Mouse (Mus musculus): ENCODE data around the gene Tescl. TPM values are rescaled to one million over a fixed set of nuclear protein-coding genes. Genes with fewer than 3 reads are reported as not detected.
A peak's percentile ranks its signal among the peaks of the same experiment; 100 is the strongest.

Tescl gene
- polyA plus RNA-seq, 1 experiment from 2014 or later: 0.31 TPM

DNA sequence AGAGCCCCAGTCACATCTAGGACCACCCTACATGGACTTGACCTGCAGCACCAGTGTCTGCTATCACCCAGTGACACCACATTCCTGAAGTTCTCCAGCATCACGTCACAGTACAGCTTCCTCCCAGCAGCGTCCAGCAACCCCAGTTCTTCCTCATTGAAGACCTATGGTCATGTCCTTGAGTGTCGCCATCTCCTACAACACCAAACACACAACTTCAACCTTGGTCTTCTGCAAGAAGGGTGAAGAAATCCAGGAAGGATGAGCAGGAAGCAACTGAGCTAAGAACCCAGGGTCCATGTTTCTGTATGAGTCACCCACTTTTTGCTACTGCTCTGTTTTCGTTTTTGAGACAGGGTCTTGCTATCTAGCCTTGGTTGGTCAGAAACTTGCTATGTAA lies 11.1 kb downstream of the Tescl start:
- WGBS: 80% methylated on average over 4 of the region's 4 CpGs

GRCm38 (mm10) chr7:24318942-24319341 lies 14.8 kb downstream of the Tescl start:
- peaks cover 15% of the 10 kb centered on the region for H3K4me1 ChIP-seq (replicated peaks)
- H3K27me3 ChIP-seq: peaks cover 5% of the 10 kb centered on the region; the same call in 1 of the 2 replicates
- no peak for ATAC-seq (ENCODE audit: low read depth)
- H3K4me2 ChIP-seq: no peak overlapping the region
- H3K36me3 ChIP-seq: no peaks in the 10 kb centered on the region
- no peak overlapping the region for H3K9ac ChIP-seq
- peaks cover 3% of the 10 kb centered on the region for H3K9me3 ChIP-seq
- no peak overlapping the region for H3K4me3 ChIP-seq
- 77% methylated on average over 6 of the region's 6 CpGs for WGBS
- H3K27ac ChIP-seq (replicated peaks): no peak overlapping the region

More for the DNA sequence above, 11.1 kb downstream of the Tescl start:
- no peak overlapping the region for H3K4me2 ChIP-seq
- H3K36me3 ChIP-seq: no peaks in the 10 kb centered on the region
- no peak overlapping the region for H3K9ac ChIP-seq
- no peak overlapping the region for H3K27ac ChIP-seq (replicated peaks)
- no peak for ATAC-seq (ENCODE audit: low read depth)
- H3K4me1 ChIP-seq (replicated peaks): peaks cover 16% of the 10 kb centered on the region
- peaks cover 8% of the 10 kb centered on the region for H3K9me3 ChIP-seq
- no peak overlapping the region for H3K4me3 ChIP-seq
- peaks cover 5% of the 10 kb centered on the region; the same call in 1 of the 2 replicates for H3K27me3 ChIP-seq

GRCm38 (mm10) chr7:24316567-24317092 lies 17.1 kb downstream of the Tescl start, which contains the start of gene Zfp94:
Gene Zfp94, minus strand, starts transcription at chr7:24316666.
- WGBS: under 1% methylated on average over 33 of the region's 33 CpGs

DNA sequence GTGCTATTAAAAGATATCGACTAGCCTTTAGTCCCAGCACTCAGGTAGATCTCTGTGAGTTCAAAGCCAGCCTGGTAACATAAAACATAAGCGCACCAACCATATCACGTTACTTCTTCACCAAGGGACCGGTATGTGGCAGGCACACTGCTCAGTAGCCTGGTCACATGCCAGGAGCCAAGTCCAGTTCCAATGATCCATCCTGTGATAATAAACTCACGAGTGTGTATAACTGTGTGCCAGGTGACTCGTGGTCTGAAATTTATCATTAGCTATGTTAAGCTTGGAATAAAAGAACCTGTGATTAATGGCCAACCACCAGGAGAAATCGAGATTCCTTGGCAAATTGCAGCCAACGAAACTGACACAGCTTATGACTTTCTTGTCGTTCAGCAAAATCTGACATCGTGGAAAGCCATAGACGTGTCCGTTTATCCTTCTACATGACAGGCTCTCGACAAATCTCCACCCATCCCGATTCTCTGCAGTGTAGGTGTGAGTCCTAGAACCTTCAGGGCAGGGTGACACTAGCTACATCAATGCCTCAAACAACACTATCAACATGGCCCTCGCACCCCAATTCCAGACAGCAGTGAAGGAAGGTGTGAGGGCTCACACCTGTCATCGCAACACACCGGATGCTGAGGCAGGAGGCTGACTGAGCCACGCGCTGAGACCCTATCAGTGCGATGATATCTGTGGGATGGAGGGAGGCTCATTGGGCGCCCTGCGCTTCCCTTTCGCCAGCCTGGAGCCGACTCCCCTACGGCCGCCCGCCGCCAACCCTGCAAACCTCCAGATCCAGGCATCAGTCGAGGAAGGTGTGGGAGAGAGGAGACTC lies 17.8 kb downstream of the Tescl start:
- Histone ChIP-seq H3K36me3 (peaks cover 21% of the 10 kb centered on the region), H3K9me3 (no peaks in the 10 kb centered on the region), H3K4me1 (replicated peaks) (peaks cover 15% of the 10 kb centered on the region), H3K4me2 (peak overlapping the region; percentile 81), H3K9ac (peak overlapping the region; percentile 82), H3K27ac (replicated peaks) (peak overlapping the region; percentile 66), H3K4me3 (peak overlapping the region; percentile 66), H3K27me3 (peaks cover 5% of the 10 kb centered on the region; the same call in 1 of the 2 replicates)
- peak; percentile 83; the same call in 1 of the 2 replicates for ATAC-seq (ENCODE audit: low read depth)
- 29% methylated on average over 29 of the region's 29 CpGs for WGBS

More at GRCm38 (mm10) chr7:24316567-24317092, 17.1 kb downstream of the Tescl start, which contains the start of gene Zfp94:
- peak within 1 kb of the TSS; percentile 82 for H3K9ac ChIP-seq
- peaks cover 15% of the 10 kb centered on the region for H3K4me1 ChIP-seq (replicated peaks)
- peaks cover 5% of the 10 kb centered on the region; the same call in 1 of the 2 replicates for H3K27me3 ChIP-seq
- peak; percentile 93 for ATAC-seq (ENCODE audit: low read depth)
- H3K27ac ChIP-seq (replicated peaks): peak within 1 kb of the TSS; percentile 85
- H3K36me3 ChIP-seq: peaks cover 14% of the 10 kb centered on the region
- peak within 1 kb of the TSS; percentile 81 for H3K4me2 ChIP-seq
- no peaks in the 10 kb centered on the region for H3K9me3 ChIP-seq
- peak within 1 kb of the TSS; percentile 66 for H3K4me3 ChIP-seq

- H3K4me1 ChIP-seq (replicated peaks): peaks cover 26% of the 10 kb centered on the region
- under 1% methylated on average over 13 of the region's 13 CpGs for WGBS
- peak; percentile 34 for ATAC-seq (ENCODE audit: low read depth)
- peak within 1 kb of the TSS; percentile 82 for H3K9ac ChIP-seq
- peak within 1 kb of the TSS; percentile 84 for H3K4me2 ChIP-seq
- peaks cover 58% of the 10 kb centered on the region for H3K36me3 ChIP-seq
- H3K27me3 ChIP-seq: no peaks in the 10 kb centered on the region
- H3K27ac ChIP-seq (replicated peaks): peak within 1 kb of the TSS; percentile 96
- peak within 1 kb of the TSS; percentile 72 for H3K4me3 ChIP-seq
- H3K9me3 ChIP-seq: no peaks in the 10 kb centered on the region
Measured at GRCm38 (mm10) chr7:24300771-24301282, 32.9 kb downstream of the Tescl start, which contains the start of gene Zfp61. Gene Zfp61, minus strand, starts transcription at chr7:24301232.

- peaks cover 61% of the 10 kb centered on the region for H3K36me3 ChIP-seq
- peak overlapping the region; percentile 96 for H3K27ac ChIP-seq (replicated peaks)
- 0% methylated on average over 18 of the region's 18 CpGs for WGBS
Measured at GRCm38 (mm10) chr7:24299823-24300481, 33.8 kb downstream of the Tescl start.

GRCm38 (mm10) chr7:24298973-24299708 lies 34.6 kb downstream of the Tescl start:
- Histone ChIP-seq H3K4me1 (replicated peaks) (peaks cover 26% of the 10 kb centered on the region), H3K27me3 (no peaks in the 10 kb centered on the region), H3K4me3 (peak overlapping the region; percentile 72), H3K9ac (peak overlapping the region; percentile 82), H3K4me2 (peak overlapping the region; percentile 84), H3K27ac (replicated peaks) (peak overlapping the region; percentile 96), H3K36me3 (peaks cover 62% of the 10 kb centered on the region), H3K9me3 (no peaks in the 10 kb centered on the region)
- under 1% methylated on average over 41 of the region's 47 CpGs for WGBS
- peak; percentile 93 for ATAC-seq (ENCODE audit: low read depth)

More at GRCm38 (mm10) chr7:24299823-24300481, 33.8 kb downstream of the Tescl start:
- peak; percentile 40 for ATAC-seq (ENCODE audit: low read depth)
- Histone ChIP-seq H3K9me3 (no peaks in the 10 kb centered on the region), H3K27me3 (no peaks in the 10 kb centered on the region), H3K4me3 (peak overlapping the region; percentile 72), H3K4me2 (peak overlapping the region; percentile 84), H3K9ac (peak overlapping the region; percentile 82), H3K4me1 (replicated peaks) (peaks cover 26% of the 10 kb centered on the region)

DNA sequence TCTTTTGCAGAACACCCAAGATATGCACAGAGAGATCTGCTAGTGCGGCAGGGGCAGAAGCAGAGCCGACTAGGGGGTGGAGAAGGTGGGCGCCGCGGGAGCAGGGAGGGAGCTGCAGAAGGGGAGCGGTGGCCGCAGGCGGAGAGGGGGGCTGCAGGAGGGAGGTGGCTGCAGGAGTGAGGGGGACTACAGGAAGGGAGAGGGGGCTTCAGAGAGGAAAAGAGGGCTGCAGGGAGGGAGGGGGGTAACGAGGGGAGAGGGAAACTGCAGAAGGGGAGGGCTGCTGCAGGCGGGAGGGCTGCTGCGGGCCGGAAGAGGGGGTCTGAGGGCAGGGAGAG lies 35.1 kb downstream of the Tescl start:
- Histone ChIP-seq H3K4me2 (peak overlapping the region; percentile 84), H3K27me3 (no peaks in the 10 kb centered on the region), H3K36me3 (peaks cover 64% of the 10 kb centered on the region), H3K27ac (replicated peaks) (peak overlapping the region; percentile 96), H3K9ac (peak overlapping the region; percentile 82), H3K4me3 (peak overlapping the region; percentile 72), H3K9me3 (no peaks in the 10 kb centered on the region), H3K4me1 (replicated peaks) (peaks cover 26% of the 10 kb centered on the region)
- ATAC-seq (ENCODE audit: low read depth): no peak; the same call in 1 of the 2 replicates
- 0% methylated on average over 12 of the region's 12 CpGs for WGBS

GRCm38 (mm10) chr7:24297361-24298095 lies 36.2 kb downstream of the Tescl start:
- Histone ChIP-seq H3K9ac (peak overlapping the region; percentile 82), H3K36me3 (peaks cover 64% of the 10 kb centered on the region), H3K4me2 (peak overlapping the region; percentile 84), H3K27ac (replicated peaks) (no peak overlapping the region; the same call in 1 of the 2 replicates), H3K4me3 (peak overlapping the region; percentile 72), H3K9me3 (no peaks in the 10 kb centered on the region), H3K4me1 (replicated peaks) (peaks cover 26% of the 10 kb centered on the region), H3K27me3 (no peaks in the 10 kb centered on the region)
- ATAC-seq (ENCODE audit: low read depth): no peak
- 89% methylated on average over 15 of the region's 15 CpGs for WGBS

DNA sequence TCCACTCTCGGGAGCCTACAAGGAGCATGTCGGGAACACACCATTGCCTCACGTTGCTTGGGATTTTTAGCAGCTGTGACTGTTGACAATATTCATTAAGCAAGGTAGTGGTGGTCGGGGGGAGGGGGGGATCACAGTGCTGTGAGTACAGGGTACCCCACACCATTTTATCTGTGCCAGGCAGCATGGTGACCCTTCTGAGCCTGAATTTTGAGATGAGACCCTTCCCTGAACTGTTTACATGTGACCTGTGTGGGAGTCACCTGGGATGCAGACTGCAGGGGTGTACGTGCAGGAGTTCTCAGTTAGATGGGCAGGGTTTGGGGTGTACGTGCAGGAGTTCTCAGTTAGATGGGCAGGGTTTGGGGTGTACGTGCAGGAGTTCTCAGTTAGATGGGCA lies 37.4 kb downstream of the Tescl start:
- no peak overlapping the region for H3K9ac ChIP-seq
- peaks cover 65% of the 10 kb centered on the region for H3K36me3 ChIP-seq
- no peak overlapping the region for H3K4me3 ChIP-seq
- WGBS: 97% methylated on average over 7 of the region's 7 CpGs
- no peaks in the 10 kb centered on the region for H3K27me3 ChIP-seq
- ATAC-seq (ENCODE audit: low read depth): no peak
- no peaks in the 10 kb centered on the region for H3K9me3 ChIP-seq
- H3K4me2 ChIP-seq: no peak overlapping the region
- H3K27ac ChIP-seq (replicated peaks): no peak overlapping the region
- H3K4me1 ChIP-seq (replicated peaks): peaks cover 26% of the 10 kb centered on the region

GRCm38 (mm10) chr7:24295376-24295775 lies 38.4 kb downstream of the Tescl start:
- WGBS: 97% methylated on average over 7 of the region's 7 CpGs
- no peak for ATAC-seq (ENCODE audit: low read depth)
- peaks cover 73% of the 10 kb centered on the region for H3K36me3 ChIP-seq
- no peak overlapping the region for H3K4me3 ChIP-seq
- H3K9ac ChIP-seq: no peak overlapping the region
- H3K4me2 ChIP-seq: no peak overlapping the region
- H3K9me3 ChIP-seq: no peaks in the 10 kb centered on the region
- no peak overlapping the region for H3K27ac ChIP-seq (replicated peaks)
- H3K27me3 ChIP-seq: no peaks in the 10 kb centered on the region
- peaks cover 19% of the 10 kb centered on the region for H3K4me1 ChIP-seq (replicated peaks)

Measured in neural tube, embryonic 13.5 days (tissue).